ENCODE assay signal across 15 mouse cellular contexts in the genomic region with DNA sequence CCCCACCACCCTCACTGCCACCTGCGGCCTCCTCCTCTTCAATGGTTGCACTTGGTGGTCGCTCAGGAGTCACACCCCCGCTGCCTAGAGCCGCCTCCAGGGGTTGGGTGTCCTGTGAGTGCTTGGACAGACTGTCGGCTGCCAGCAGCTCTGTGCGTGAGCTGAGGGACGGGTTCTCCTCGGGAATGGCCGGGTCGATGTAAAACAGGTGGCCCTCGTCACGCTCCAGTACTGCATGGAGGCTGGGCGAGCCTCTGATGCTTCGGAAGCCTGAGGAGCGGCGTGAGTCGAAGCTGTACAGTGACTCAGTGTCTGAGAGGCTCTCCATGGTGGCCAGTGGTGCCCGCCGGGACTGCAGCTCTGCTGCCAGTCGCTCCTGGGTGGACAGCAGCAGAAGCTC. TPM values are rescaled to one million over a fixed set of nuclear protein-coding genes. Genes with fewer than 3 reads are reported as not detected.
A peak's percentile ranks its signal among the peaks of the same experiment; 100 is the strongest.
DNase-seq lines count a peak whose midpoint lies in the region; ATAC-seq and TF ChIP-seq lines count a peak whose summit lies in the region.
"Had no signal": no experiment of that assay in that cellular context is flagged by ENCODE, and none has a peak within 500 bp of the region (broad histone marks: within the 10 kb centered on the region; RNA-seq: fewer than 3 reads in every experiment).

No protein-coding gene starts in this region.

- H3K27ac ChIP-seq in heart, embryonic 10.5 days = peak overlapping the region; percentile 37
- no peak overlapping the region for H3K27ac ChIP-seq in heart, adult 2 months
- no peak overlapping the region for H3K27ac ChIP-seq in stomach, embryonic 14.5 days (ENCODE audit: low read length)
- no peak overlapping the region for H3K27ac ChIP-seq in left cerebral cortex, adult 2 months
- no peak overlapping the region for H3K27ac ChIP-seq in forebrain, postnatal 0 days (ENCODE audit: low read depth, low read length)
- H3K27ac ChIP-seq: liver, embryonic 15.5 days had no signal

- peak overlapping the region; percentile 19 for H3K4me3 ChIP-seq in heart, embryonic 10.5 days
- no peak overlapping the region for H3K4me3 ChIP-seq in heart, adult 2 months
- no peak overlapping the region for H3K4me3 ChIP-seq in stomach, embryonic 14.5 days (ENCODE audit: low read depth, low read length)
- no peak overlapping the region for H3K4me3 ChIP-seq in left cerebral cortex, adult 2 months
- no peak overlapping the region for H3K4me3 ChIP-seq in forebrain, postnatal 0 days (ENCODE audit: low read depth, low read length)
- H3K4me3 ChIP-seq: liver, embryonic 15.5 days had no signal

- peak overlapping the region; percentile 13; the same call in 1 of the 2 replicates for H3K4me2 ChIP-seq in stomach, embryonic 14.5 days (replicated peaks; ENCODE audit: low read depth, low read length)
- no peak overlapping the region for H3K4me2 ChIP-seq in forebrain, postnatal 0 days (ENCODE audit: low read depth)
- H3K4me2 ChIP-seq: liver, embryonic 15.5 days had no signal

- H3K36me3 ChIP-seq in heart, embryonic 10.5 days = no peaks in the 10 kb centered on the region
- no peaks in the 10 kb centered on the region for H3K36me3 ChIP-seq in heart, adult 2 months (ENCODE audit: control insufficient read depth, insufficient read depth, low read length)
- no peaks in the 10 kb centered on the region for H3K36me3 ChIP-seq in stomach, embryonic 14.5 days (ENCODE audit: control insufficient read depth, insufficient read depth, low read length)
- H3K36me3 ChIP-seq in forebrain, postnatal 0 days (ENCODE audit: insufficient read depth) = peaks cover 41% of the 10 kb centered on the region
- H3K36me3 ChIP-seq: liver, embryonic 15.5 days had no signal

- intact Hi-C loops in heart, adult 2 months (cut with DNase I) = no loop called here
- intact Hi-C loops in left cerebral cortex, adult 2 months (cut with DNase I) = no loop called here

- no peak for TF ChIP-seq EP300 in heart, adult 2 months (IDR thresholded peaks at IDR 0.05; ENCODE audit: insufficient read depth, low read depth, low read length)

- DNase-seq in heart, embryonic 10.5 days (ENCODE audit: low spot score) = peak; percentile 80
- DNase-seq in heart, adult 2 months = no peak
- DNase-seq in kidney, postnatal 14 days = peak; percentile 34
- DNase-seq in kidney, adult 18-20 months = no peak
- peak; percentile 45 for DNase-seq in heart, postnatal 4 days
- DNase-seq in left cerebral cortex, adult 2 months (ENCODE audit: extremely low spot score in 1 of 2, low spot score in 2 of 2) = no peak
- no peak for DNase-seq in forebrain, postnatal 0 days
- DNase-seq: cerebellum, postnatal 14 days; gastrocnemius, postnatal 36 days had no signal

- ATAC-seq in stomach, embryonic 14.5 days (ENCODE audit: insufficient number of reproducible peaks, insufficient read depth, low FRiP score, low read depth) = peak; percentile 57; the same call in 1 of the 2 replicates
- ATAC-seq in forebrain, postnatal 0 days = no peak
- ATAC-seq: forebrain, embryonic 16.5 days; inflammation-experienced regulatory T-cells, adult 6 months; midbrain, embryonic 16.5 days had no signal

- TF ChIP-seq POLR2A in heart, adult 2 months (IDR thresholded peaks at IDR 0.05; ENCODE audit: insufficient read depth, low read depth, low read length) = no peak

- no peak overlapping the region for H3K9ac ChIP-seq in heart, adult 2 months (ENCODE audit: low read depth, low read length)
- H3K9ac ChIP-seq in stomach, embryonic 14.5 days (replicated peaks; ENCODE audit: low read depth, low read length) = no peak overlapping the region
- H3K9ac ChIP-seq in forebrain, postnatal 0 days = no peak overlapping the region
- H3K9ac ChIP-seq: liver, embryonic 15.5 days had no signal

- H3K79me2 ChIP-seq in heart, adult 2 months (replicated peaks; ENCODE audit: control insufficient read depth, insufficient read depth, low read length) = no peaks in the 10 kb centered on the region

- no peak for TF ChIP-seq CTCF in heart, adult 2 months (IDR thresholded peaks at IDR 0.05)
- TF ChIP-seq CTCF in left cerebral cortex, adult 2 months (IDR thresholded peaks at IDR 0.05) = no peak
- no peak for TF ChIP-seq CTCF in forebrain, postnatal 0 days (IDR thresholded peaks at IDR 0.05; ENCODE audit: low read depth)

- no peaks in the 10 kb centered on the region for H3K9me3 ChIP-seq in heart, embryonic 10.5 days
- H3K9me3 ChIP-seq in stomach, embryonic 14.5 days (ENCODE audit: control insufficient read depth, low read depth, low read length) = no peaks in the 10 kb centered on the region
- no peaks in the 10 kb centered on the region for H3K9me3 ChIP-seq in forebrain, postnatal 0 days (ENCODE audit: low read length)
- H3K9me3 ChIP-seq: liver, embryonic 15.5 days had no signal

- WGBS in heart, embryonic 10.5 days = 28% methylated on average over 20 of the region's 20 CpGs
- WGBS in heart, adult 2 months = 59% methylated on average over 20 of the region's 20 CpGs
- WGBS in stomach, embryonic 14.5 days = 26% methylated on average over 20 of the region's 20 CpGs
- 70% methylated on average over 20 of the region's 20 CpGs for WGBS in forebrain, postnatal 0 days

- H3K27me3 ChIP-seq in heart, embryonic 10.5 days (ENCODE audit: insufficient read depth, poor library complexity, severe bottlenecking) = peaks cover 71% of the 10 kb centered on the region
- H3K27me3 ChIP-seq in heart, adult 2 months (ENCODE audit: control insufficient read depth, insufficient read depth, low read length) = no peaks in the 10 kb centered on the region
- no peaks in the 10 kb centered on the region for H3K27me3 ChIP-seq in stomach, embryonic 14.5 days (ENCODE audit: control insufficient read depth, insufficient read depth, low read length)
- no peaks in the 10 kb centered on the region for H3K27me3 ChIP-seq in forebrain, postnatal 0 days (ENCODE audit: insufficient read depth, low read length)

- H3K4me1 ChIP-seq in heart, embryonic 10.5 days = peaks cover 37% of the 10 kb centered on the region
- H3K4me1 ChIP-seq in heart, adult 2 months (ENCODE audit: control insufficient read depth, insufficient read depth, low read length) = no peaks in the 10 kb centered on the region
- H3K4me1 ChIP-seq in stomach, embryonic 14.5 days (ENCODE audit: control insufficient read depth, insufficient read depth, low read length) = peaks cover 13% of the 10 kb centered on the region
- no peaks in the 10 kb centered on the region for H3K4me1 ChIP-seq in forebrain, postnatal 0 days (ENCODE audit: insufficient read depth)
- H3K4me1 ChIP-seq: liver, embryonic 15.5 days had no signal

RNA-seq across cellular contexts. Expression of a gene that starts 7.6 kb away (rescaled TPM):
- polyA plus RNA-seq in heart, embryonic 10.5 days (2016; fragmentation: Nextera tagmentation; extraction: Ambion mirVana) = 17.4 and 30.6 TPM in 2 replicates
- 1 to 10 TPM; 3.9 to 4.7 TPM for total RNA-seq in heart, adult 2 months (2021)
- polyA plus RNA-seq in heart, adult 2 months (2012; rRNA removed) = 6.0 and 6.5 TPM in 2 replicates
- total RNA-seq in heart, postnatal 4 days (2021) = 10 to 100 TPM in 1 of 2 experiments, 1 to 10 TPM in 1; 9.0 to 11.9 TPM
- 27.6 and 28.4 TPM in 2 replicates for polyA plus RNA-seq in stomach, embryonic 14.5 days (2014; fragmentation: Nextera tagmentation; extraction: Ambion mirVana)
- 10 to 100 TPM; 14.0 to 15.3 TPM for total RNA-seq in left cerebral cortex, adult 2 months (2021)
- 0.54 and 0.81 TPM in 2 replicates for total RNA-seq in forebrain, postnatal 0 days (2014; rRNA removed)
- 0.20 and 0.47 TPM in 2 replicates for polyA plus RNA-seq in forebrain, postnatal 0 days (2015; fragmentation: Nextera tagmentation; extraction: Ambion mirVana)
- polyA plus RNA-seq: inflammation-experienced regulatory T-cells, adult 6 months had no signal

RNA-seq across cellular contexts. Expression of a gene that starts 44.2 kb away (rescaled TPM):
- polyA plus RNA-seq in heart, embryonic 10.5 days (2016; fragmentation: Nextera tagmentation; extraction: Ambion mirVana) = 96.5 and 128 TPM in 2 replicates
- total RNA-seq in heart, adult 2 months (2021) = 1 to 10 TPM; 3.7 to 4.5 TPM
- 2.9 and 3.8 TPM in 2 replicates for polyA plus RNA-seq in heart, adult 2 months (2012; rRNA removed)
- total RNA-seq in heart, postnatal 4 days (2021) = 10 to 100 TPM; 26.8 to 27.2 TPM
- polyA plus RNA-seq in stomach, embryonic 14.5 days (2014; fragmentation: Nextera tagmentation; extraction: Ambion mirVana) = 65.1 and 70.4 TPM in 2 replicates
- 10 to 100 TPM; 10.5 to 11.6 TPM for total RNA-seq in left cerebral cortex, adult 2 months (2021)
- total RNA-seq in forebrain, postnatal 0 days (2014; rRNA removed) = 23.4 and 24.6 TPM in 2 replicates
- polyA plus RNA-seq in forebrain, postnatal 0 days (2015; fragmentation: Nextera tagmentation; extraction: Ambion mirVana) = 28.7 and 30.8 TPM in 2 replicates

RNA-seq across cellular contexts. Expression of a gene that starts 44.3 kb away (rescaled TPM):
- 384 and 400 TPM in 2 replicates for polyA plus RNA-seq in heart, embryonic 10.5 days (2016; fragmentation: Nextera tagmentation; extraction: Ambion mirVana)
- 100 to 1,000 TPM; 154 to 181 TPM for total RNA-seq in heart, adult 2 months (2021)
- polyA plus RNA-seq in heart, adult 2 months (2012; rRNA removed) = 200 and 205 TPM in 2 replicates
- total RNA-seq in heart, postnatal 4 days (2021) = 100 to 1,000 TPM; 160 TPM
- polyA plus RNA-seq in stomach, embryonic 14.5 days (2014; fragmentation: Nextera tagmentation; extraction: Ambion mirVana) = 453 and 489 TPM in 2 replicates
- 10 to 100 TPM; 55.9 to 64.2 TPM for total RNA-seq in left cerebral cortex, adult 2 months (2021)
- total RNA-seq in forebrain, postnatal 0 days (2014; rRNA removed) = 102 and 135 TPM in 2 replicates
- polyA plus RNA-seq in forebrain, postnatal 0 days (2015; fragmentation: Nextera tagmentation; extraction: Ambion mirVana) = 310 and 398 TPM in 2 replicates

RNA-seq across cellular contexts. Expression of a gene that starts 56.5 kb away (rescaled TPM):
- 1.2 TPM in 2 replicates for polyA plus RNA-seq in heart, embryonic 10.5 days (2016; fragmentation: Nextera tagmentation; extraction: Ambion mirVana)
- total RNA-seq in heart, adult 2 months (2021) = 1 to 10 TPM; 2.5 to 3.3 TPM
- 4.8 and 5.7 TPM in 2 replicates for polyA plus RNA-seq in heart, adult 2 months (2012; rRNA removed)
- total RNA-seq in heart, postnatal 4 days (2021) = 1 to 10 TPM; 3.8 to 4.1 TPM
- 2.9 and 3.5 TPM in 2 replicates for polyA plus RNA-seq in stomach, embryonic 14.5 days (2014; fragmentation: Nextera tagmentation; extraction: Ambion mirVana)
- 10 to 100 TPM; 93.7 to 95.4 TPM for total RNA-seq in left cerebral cortex, adult 2 months (2021)
- total RNA-seq in forebrain, postnatal 0 days (2014; rRNA removed) = 17.4 and 21.8 TPM in 2 replicates
- polyA plus RNA-seq in forebrain, postnatal 0 days (2015; fragmentation: Nextera tagmentation; extraction: Ambion mirVana) = 8.2 and 11.2 TPM in 2 replicates
- total RNA-seq: MEL had no signal

Comparison
In these comparisons a context has a peak if more than half of its experiments do, and no peak if none do; other contexts are left out.
1. DNase-seq: peak in heart, embryonic 10.5 days (single experiment), kidney, postnatal 14 days (single experiment) and heart, postnatal 4 days (single experiment); none in heart, adult 2 months (0 of 2), kidney, adult 18-20 months (single experiment), left cerebral cortex, adult 2 months (0 of 2) and forebrain, postnatal 0 days (single experiment).